Mouse (Mus musculus) G1E (cell line): Measurements from ENCODE around the gene Defb21. TPM values are rescaled to one million over a fixed set of nuclear protein-coding genes. Genes with fewer than 3 reads are reported as not detected.
A peak's percentile ranks its signal among the peaks of the same experiment; 100 is the strongest.

Experiments used
- ATAC-seq: 2 replicates; pipeline ENCODE4 v1.8.0; 2016; ENCODE audit warnings: mild to moderate bottlenecking; ENCODE audit not compliant: insufficient number of reproducible peaks, poor library complexity, low FRiP score, severe bottlenecking; ENCODE audit errors: extremely low read depth
- DNase-seq: peaks from one replicate; pipeline ENCODE4 v3.0.0; 2012; ENCODE audit warnings: low spot score
- H3K27me3 ChIP-seq: 2 replicates; pipeline ENCODE4 v1.6.1; 2012; ENCODE audit warnings: mild to moderate bottlenecking, low read length, inconsistent platforms; ENCODE audit not compliant: insufficient read depth
- H3K36me3 ChIP-seq: replicated peaks from 2 replicates; pipeline ENCODE3; 2012; ENCODE audit warnings: mild to moderate bottlenecking, inconsistent platforms
- H3K4me1 ChIP-seq: 2 replicates; pipeline ENCODE4 v1.6.1; 2012; ENCODE audit warnings: low read depth, low read length, inconsistent platforms, mixed read lengths; ENCODE audit not compliant: insufficient read depth
- H3K4me3 ChIP-seq: 2 replicates; pipeline ENCODE4 v1.5.1; 2012; ENCODE audit warnings: low read depth, mild to moderate bottlenecking, inconsistent platforms, low read length, moderate library complexity, mixed read lengths
- H3K9me3 ChIP-seq: replicated peaks from 2 replicates; pipeline ENCODE4 v1.6.1; 2012; ENCODE audit warnings: inconsistent platforms
- CTCF ChIP-seq: IDR thresholded peaks from 2 replicates; pipeline ENCODE4 v1.5.1; 2012; ENCODE audit warnings: low read depth, low read length, inconsistent platforms, mixed read lengths
- GATA1 ChIP-seq: IDR thresholded peaks from 2 replicates; pipeline ENCODE4 v1.6.1; 2012; ENCODE audit warnings: borderline replicate concordance, low read length, inconsistent platforms, mixed read lengths
- GATA2 ChIP-seq: IDR thresholded peaks from 2 replicates; pipeline ENCODE4 v1.6.1; 2012; ENCODE audit warnings: low read depth, low read length, inconsistent platforms, borderline replicate concordance
- POLR2AphosphoS5 ChIP-seq: IDR thresholded peaks from 2 replicates; pipeline ENCODE4 v1.6.1; 2012; ENCODE audit warnings: low read depth, low read length, inconsistent platforms; ENCODE audit not compliant: insufficient replicate concordance
- TAL1 ChIP-seq: conservative IDR thresholded peaks from 2 replicates; pipeline ENCODE4 v1.6.1; 2012; ENCODE audit warnings: low read depth, low read length, inconsistent platforms, mixed read lengths
- polyA plus RNA-seq: library from polyadenylated mRNA; stranded (reverse); fragments of >175 nt; gene quantifications from 2 replicates; pipeline ENCODE4 v1.2.3, GENCODE M21; 2012
- total RNA-seq, 2 experiments: library from RNA; stranded (forward) in 1 of 2; stranded (reverse) in 1 of 2; fragments of 200-1000 nt in 1 of 2; fragments of >200 nt in 1 of 2; fragmentation: Nextera tagmentation in 1 of 2; gene quantifications; 2 replicates each; pipeline ENCODE4 v1.2.3; 2014 to 2017

Defb21 gene
- total and polyA plus RNA-seq, 3 experiments, result not detected

DNA sequence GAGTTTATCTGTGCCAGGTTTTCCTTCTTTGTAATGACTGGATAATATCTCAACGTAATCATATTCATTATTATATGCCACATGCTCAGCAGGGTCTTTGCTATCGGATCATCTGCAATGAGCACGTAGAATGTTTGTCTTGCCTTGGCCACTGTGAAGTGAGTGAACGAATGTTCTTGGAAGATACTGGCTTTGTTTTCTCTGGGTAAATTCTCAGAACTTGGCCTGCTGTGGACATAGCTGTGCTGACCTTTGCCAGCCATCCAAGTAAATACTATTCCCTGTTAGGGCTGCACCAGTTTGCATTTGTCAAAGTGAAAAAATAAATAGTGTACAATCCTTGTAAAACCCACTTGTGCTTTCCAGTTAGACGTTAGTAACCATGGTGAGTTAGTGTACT lies 24.4 kb upstream of the Defb21 start:
- ATAC-seq (no peak), DNase-seq (no peak)
- H3K4me3 ChIP-seq, result no peak overlapping the region
- no peak for TF ChIP-seq TAL1
- no peak for TF ChIP-seq GATA2
- TF ChIP-seq POLR2AphosphoS5, result no peak
- TF ChIP-seq CTCF, result no peak
- no peak for TF ChIP-seq GATA1
- peaks cover 3% of the 10 kb centered on the region; the same call in 1 of the 2 replicates for H3K27me3 ChIP-seq
- H3K4me1 ChIP-seq, result no peaks in the 10 kb centered on the region
- no peaks in the 10 kb centered on the region for H3K36me3 ChIP-seq
- H3K9me3 ChIP-seq, result no peaks in the 10 kb centered on the region

DNA sequence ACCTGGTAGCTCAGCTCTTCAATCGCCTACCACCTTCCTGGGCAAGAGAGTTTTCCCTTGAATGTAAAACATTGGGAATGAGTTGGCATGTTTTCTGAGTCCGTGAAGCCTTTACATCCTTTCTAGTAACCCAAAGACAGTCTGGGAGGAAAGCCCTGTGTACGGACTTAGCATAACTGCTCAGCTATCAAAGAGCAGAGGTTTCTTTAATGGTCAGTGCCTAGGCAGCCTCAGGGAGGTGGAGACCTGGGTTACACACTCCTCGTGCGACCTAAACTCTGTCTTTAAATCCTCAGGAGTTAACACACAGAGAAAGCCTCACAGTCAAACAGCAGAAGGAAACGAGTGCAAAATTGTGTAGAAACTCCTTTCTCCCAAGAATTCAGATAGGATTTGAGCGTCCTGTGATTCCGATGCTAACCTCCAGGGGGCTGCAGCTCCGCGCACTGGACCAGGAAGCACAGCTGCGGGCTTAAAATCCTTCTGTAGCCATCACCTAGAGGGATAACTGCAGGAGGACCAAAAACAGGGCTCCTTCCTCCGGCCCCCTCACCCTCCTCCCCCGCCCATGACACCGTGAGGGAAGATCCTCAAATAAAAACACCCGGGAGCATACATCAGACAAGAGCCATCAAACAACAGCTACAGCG lies 18.6 kb upstream of the Defb21 start:
- H3K27me3 ChIP-seq, result peaks cover 9% of the 10 kb centered on the region
- DNase-seq (no peak), ATAC-seq (no peak)
- H3K4me3 ChIP-seq, result no peak overlapping the region
- no peaks in the 10 kb centered on the region for H3K4me1 ChIP-seq
- no peak for TF ChIP-seq TAL1
- TF ChIP-seq GATA1, result no peak
- no peak for TF ChIP-seq POLR2AphosphoS5
- peak; percentile 23; the same call in 1 of the 2 replicates for TF ChIP-seq CTCF
- no peak for TF ChIP-seq GATA2
- H3K36me3 ChIP-seq, result no peaks in the 10 kb centered on the region
- no peaks in the 10 kb centered on the region for H3K9me3 ChIP-seq

DNA sequence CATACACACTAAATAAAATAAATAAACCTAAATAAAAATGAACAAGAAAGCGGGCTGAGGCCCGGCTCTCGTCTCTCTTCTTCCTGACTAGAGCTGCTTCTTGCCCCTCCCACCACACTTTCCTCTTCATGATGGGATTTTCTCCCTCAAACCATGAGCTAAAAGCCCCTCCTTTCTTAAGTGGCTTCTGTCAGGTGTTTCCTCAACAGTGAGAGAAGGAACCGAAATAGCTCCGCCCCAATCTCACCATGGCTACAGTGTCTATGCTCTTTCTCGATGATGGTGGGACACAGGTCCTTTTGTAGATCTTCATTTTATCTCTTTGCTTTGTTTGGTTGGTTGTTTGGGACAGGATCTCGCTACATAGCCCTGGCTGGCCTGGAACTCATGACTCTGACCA lies 15.9 kb upstream of the Defb21 start:
- DNase-seq (no peak), ATAC-seq (no peak)
- no peaks in the 10 kb centered on the region for H3K4me1 ChIP-seq
- H3K4me3 ChIP-seq, result no peak overlapping the region
- TF ChIP-seq POLR2AphosphoS5 (no peak), GATA1 (no peak)
- H3K36me3 ChIP-seq, result no peaks in the 10 kb centered on the region
- peaks cover 8% of the 10 kb centered on the region for H3K27me3 ChIP-seq
- H3K9me3 ChIP-seq, result no peaks in the 10 kb centered on the region

GRCm38 (mm10) chr2:152569038-152569437 lies 3.5 kb upstream of the Defb21 start, which contains the start of gene Gm17416:
TSS of gene Gm17416 (plus strand) at chr2:152569338.
- Histone ChIP-seq H3K4me3 (no peak within 1 kb of the TSS), H3K27me3 (no peaks in the 10 kb centered on the region; the same call in 1 of the 2 replicates), H3K9me3 (no peaks in the 10 kb centered on the region), H3K4me1 (no peaks in the 10 kb centered on the region), H3K36me3 (no peaks in the 10 kb centered on the region)
- no peak for DNase-seq
- ATAC-seq, result no peak
- TF ChIP-seq TAL1 (no peak), CTCF (no peak), POLR2AphosphoS5 (no peak), GATA1 (no peak), GATA2 (no peak)

- ATAC-seq (no peak), DNase-seq (no peak)
- H3K4me3 ChIP-seq, result no peak overlapping the region
- H3K9me3 ChIP-seq, result no peaks in the 10 kb centered on the region
- no peaks in the 10 kb centered on the region for H3K36me3 ChIP-seq
- no peaks in the 10 kb centered on the region for H3K4me1 ChIP-seq
- no peak for TF ChIP-seq POLR2AphosphoS5
- TF ChIP-seq GATA1, result no peak
- TF ChIP-seq GATA2, result no peak
- no peak for TF ChIP-seq TAL1
- no peak for TF ChIP-seq CTCF
- H3K27me3 ChIP-seq, result no peaks in the 10 kb centered on the region; the same call in 1 of the 2 replicates
Measured at GRCm38 (mm10) chr2:152569881-152570280, 2.7 kb upstream of the Defb21 start.

- Histone ChIP-seq H3K4me1 (no peaks in the 10 kb centered on the region), H3K36me3 (no peaks in the 10 kb centered on the region), H3K9me3 (no peaks in the 10 kb centered on the region), H3K4me3 (no peak overlapping the region), H3K27me3 (no peaks in the 10 kb centered on the region; the same call in 1 of the 2 replicates)
- DNase-seq (no peak), ATAC-seq (no peak)
- no peak for TF ChIP-seq POLR2AphosphoS5
- no peak for TF ChIP-seq GATA2
- TF ChIP-seq TAL1, result no peak
- TF ChIP-seq GATA1, result no peak
- TF ChIP-seq CTCF, result no peak
Measured at GRCm38 (mm10) chr2:152570313-152570712, 2.2 kb upstream of the Defb21 start.

DNA sequence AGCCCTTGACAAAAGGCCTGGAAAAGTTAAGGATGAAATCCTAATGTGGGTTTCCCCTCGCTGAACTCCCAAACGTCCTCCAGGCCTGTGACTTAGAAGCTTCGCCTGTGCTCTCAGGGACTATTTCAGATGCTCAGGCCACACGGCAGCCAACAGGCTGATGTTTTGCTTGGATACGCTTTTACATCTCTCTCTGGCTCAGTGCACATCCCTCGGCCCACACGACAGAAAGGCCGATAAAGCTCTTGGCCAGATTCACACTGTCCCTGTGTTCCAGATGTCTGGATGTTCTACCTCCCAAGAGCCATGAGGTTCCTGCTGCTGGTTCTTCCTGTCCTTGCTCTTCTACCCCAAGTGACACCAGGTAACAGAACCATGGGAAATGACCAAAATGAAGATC lies 940 bp downstream of the Defb21 start:
- ATAC-seq, result no peak
- no peaks in the 10 kb centered on the region for H3K36me3 ChIP-seq

More for the DNA sequence above, 940 bp downstream of the Defb21 start:
- H3K4me3 ChIP-seq, result no peak overlapping the region
- no peak for DNase-seq
- H3K27me3 ChIP-seq, result no peaks in the 10 kb centered on the region; the same call in 1 of the 2 replicates
- no peaks in the 10 kb centered on the region for H3K4me1 ChIP-seq
- no peaks in the 10 kb centered on the region for H3K9me3 ChIP-seq
- TF ChIP-seq POLR2AphosphoS5, result no peak
- no peak for TF ChIP-seq TAL1
- TF ChIP-seq GATA2, result no peak
- no peak for TF ChIP-seq CTCF
- no peak for TF ChIP-seq GATA1
